Mouse (Mus musculus) lung, embryonic 16.5 days (tissue): ENCODE measurements around the gene Trip11. TPM values are rescaled to one million over a fixed set of nuclear protein-coding genes. Genes with fewer than 3 reads are reported as not detected.

Experiments used
- ATAC-seq: fragments of 200-750 bp; cut with Nextera tagmentation; 2 replicates; pipeline ENCODE4 v1.8.0; 2017; ENCODE audit warnings: low read depth, mild to moderate bottlenecking, moderate library complexity
- H3K27ac ChIP-seq: fragments of 300-500 bp; sonication (generic); 2 replicates; pipeline ENCODE4 v1.5.1; 2014; ENCODE audit warnings: mild to moderate bottlenecking, control low read depth, low read length
- H3K27me3 ChIP-seq: fragments of 300-500 bp; sonication (generic); 2 replicates; pipeline ENCODE4 v1.6.1; 2014; ENCODE audit warnings: low read depth, low read length, mixed read lengths; ENCODE audit not compliant: control insufficient read depth, insufficient read depth
- H3K36me3 ChIP-seq: fragments of 300-500 bp; sonication (generic); 2 replicates; pipeline ENCODE4 v1.6.1; 2014; ENCODE audit warnings: low read length; ENCODE audit not compliant: control insufficient read depth, insufficient read depth
- H3K4me1 ChIP-seq: fragments of 300-500 bp; sonication (generic); replicated peaks from 2 replicates; pipeline ENCODE4 v1.6.1; 2014; ENCODE audit warnings: low read length, mixed read lengths; ENCODE audit not compliant: control insufficient read depth, insufficient read depth
- H3K4me2 ChIP-seq: fragments of 300-500 bp; sonication (generic); 2 replicates; pipeline ENCODE4 v1.6.1; 2014; ENCODE audit warnings: low read depth, low read length, control low read depth
- H3K4me3 ChIP-seq: fragments of 300-500 bp; sonication (generic); 2 replicates; pipeline ENCODE4 v1.5.1; 2014; ENCODE audit warnings: mild to moderate bottlenecking, low read length, control low read depth
- H3K9ac ChIP-seq: fragments of 300-500 bp; sonication (generic); 2 replicates; pipeline ENCODE4 v1.6.1; 2014; ENCODE audit warnings: low read length, control low read depth
- H3K9me3 ChIP-seq: fragments of 300-500 bp; sonication (generic); 2 replicates; pipeline ENCODE4 v1.6.1; 2016; ENCODE audit warnings: low read length; ENCODE audit not compliant: control insufficient read depth
- WGBS: fragments of 180-500 bp; shearing (Covaris S2); extraction: QIAGEN DNeasy Blood & Tissue Kit; methylation state at CpG from one replicate; pipeline ENCODE4 v1.1.7; 2014; 5-methylcytosine and 5-hydroxymethylcytosine counted together
- polyA plus RNA-seq: library from polyadenylated mRNA; unstranded; fragments of >200 nt; fragmentation: Nextera tagmentation; extraction: Ambion mirVana; gene quantifications from 2 replicates; pipeline ENCODE4 v1.2.1, GENCODE M21; 2015

Trip11 gene
- polyA plus RNA-seq, 1 experiment from 2014 or later: 23.4 TPM

DNA sequence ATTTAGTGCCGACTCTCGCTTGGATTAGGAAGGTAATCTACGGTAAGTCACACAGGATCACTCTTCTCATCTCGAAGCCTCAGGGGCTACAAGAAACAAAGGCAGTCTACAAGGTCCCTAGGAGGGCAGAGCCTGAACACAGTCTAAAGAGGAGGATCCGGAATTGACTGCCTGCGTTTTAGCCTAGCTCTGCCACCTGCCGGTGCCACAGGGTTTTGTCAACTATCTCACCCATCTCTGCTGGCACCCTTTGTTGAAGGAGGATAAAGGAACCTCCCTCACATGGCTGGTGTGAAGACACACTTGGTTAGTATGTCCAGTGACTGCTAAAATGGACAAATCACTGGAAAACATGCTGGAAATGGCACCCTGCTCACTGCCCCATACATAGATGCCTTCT lies 24.5 kb upstream of the Trip11 start:
- Histone ChIP-seq H3K9ac (no peak overlapping the region), H3K4me3 (no peak overlapping the region), H3K9me3 (no peaks in the 10 kb centered on the region), H3K36me3 (peaks cover 32% of the 10 kb centered on the region), H3K4me2 (no peak overlapping the region), H3K4me1 (no peaks in the 10 kb centered on the region), H3K27ac (no peak overlapping the region), H3K27me3 (no peaks in the 10 kb centered on the region)
- ATAC-seq: no peak
- WGBS: 88% methylated on average over 7 of the region's 7 CpGs

DNA sequence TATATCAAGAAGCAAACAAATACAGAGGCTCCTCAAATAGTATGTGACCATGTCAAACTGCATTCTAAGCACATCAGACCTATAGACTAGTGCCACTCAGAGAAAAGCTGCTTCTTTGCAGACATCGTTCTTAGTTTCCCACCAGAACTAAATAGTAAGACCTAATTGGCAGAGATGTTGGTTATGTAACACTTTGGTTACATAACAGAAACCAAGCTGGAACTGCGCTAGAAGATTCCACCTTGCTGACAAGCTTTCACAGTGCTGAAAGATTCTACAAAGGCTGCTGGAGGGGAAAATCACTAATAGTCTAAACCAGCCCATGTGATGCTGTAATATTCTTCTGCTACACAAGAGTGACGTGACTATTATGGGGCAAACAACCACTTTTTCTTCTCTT lies 22.2 kb upstream of the Trip11 start:
- Histone ChIP-seq H3K36me3 (peaks cover 27% of the 10 kb centered on the region), H3K4me1 (no peaks in the 10 kb centered on the region), H3K9me3 (no peaks in the 10 kb centered on the region), H3K27ac (no peak overlapping the region), H3K27me3 (no peaks in the 10 kb centered on the region), H3K4me3 (no peak overlapping the region), H3K4me2 (no peak overlapping the region), H3K9ac (no peak overlapping the region)
- WGBS: 93% methylated on average over 3 of the region's 3 CpGs
- no peak for ATAC-seq

DNA sequence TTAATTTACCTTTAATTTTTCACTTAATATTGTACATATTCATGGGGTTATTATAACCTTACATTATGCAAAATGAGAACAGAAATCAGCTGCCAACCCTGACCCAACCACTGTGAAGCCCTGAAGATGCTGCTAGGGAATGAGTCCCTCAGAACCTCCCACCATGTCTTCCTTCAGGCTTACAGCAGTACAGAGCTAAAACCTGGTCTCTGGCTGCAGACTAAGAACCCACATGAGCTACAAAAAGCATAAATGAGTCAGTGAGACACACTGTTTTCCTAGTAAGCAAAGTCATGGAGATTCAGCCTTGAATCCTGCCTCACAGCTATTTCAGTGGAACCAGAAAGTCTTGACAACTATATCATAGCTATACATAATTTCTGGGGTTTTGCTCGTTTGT lies 15.4 kb upstream of the Trip11 start:
- Histone ChIP-seq H3K36me3 (peaks cover 27% of the 10 kb centered on the region), H3K9me3 (no peaks in the 10 kb centered on the region), H3K27ac (no peak overlapping the region), H3K4me1 (no peaks in the 10 kb centered on the region), H3K4me3 (no peak overlapping the region), H3K9ac (no peak overlapping the region), H3K27me3 (no peaks in the 10 kb centered on the region), H3K4me2 (no peak overlapping the region)
- 68% methylated on average over 1 of the region's 1 CpGs for WGBS
- no peak for ATAC-seq

DNA sequence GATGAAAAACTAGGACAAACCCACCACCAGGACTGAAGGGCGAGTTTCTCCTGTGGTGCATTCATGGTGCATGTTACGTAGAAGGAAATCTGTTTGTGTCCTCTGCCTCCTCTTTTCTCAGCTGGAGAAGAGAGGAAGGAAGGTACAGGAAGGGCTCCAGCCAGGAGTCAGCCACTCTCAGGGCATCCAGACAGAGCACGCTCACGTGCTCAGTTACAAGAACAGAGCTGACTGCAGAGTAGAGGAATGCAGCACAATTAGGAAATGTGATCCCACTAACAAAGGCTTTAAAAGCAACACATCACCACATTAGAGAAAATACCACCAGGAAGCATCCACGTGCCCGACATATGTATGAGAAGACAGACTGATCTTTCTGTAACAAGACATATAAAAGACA lies 9.2 kb upstream of the Trip11 start:
- Histone ChIP-seq H3K27ac (no peak overlapping the region), H3K36me3 (peaks cover 16% of the 10 kb centered on the region)
- WGBS: 94% methylated on average over 6 of the region's 6 CpGs

DNA sequence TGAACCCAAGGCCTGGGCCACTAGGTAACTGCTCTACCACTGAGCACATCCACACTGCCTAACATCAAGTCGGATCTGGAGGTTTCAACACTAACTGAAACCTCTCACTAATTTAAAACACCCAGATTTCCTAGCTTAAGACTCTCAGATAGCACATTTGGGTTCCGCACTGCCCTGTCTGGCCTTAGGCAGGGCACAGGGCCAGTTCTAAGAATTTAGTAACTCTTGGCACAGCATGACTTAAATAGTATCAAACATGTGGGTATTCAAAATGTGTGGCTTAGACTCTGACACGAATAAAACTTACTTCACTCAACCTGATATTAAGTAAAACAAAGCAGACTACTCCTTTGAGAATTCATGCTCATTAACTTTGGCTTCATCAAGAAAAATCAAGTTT lies 6.8 kb upstream of the Trip11 start:
- peaks cover 10% of the 10 kb centered on the region for H3K36me3 ChIP-seq
- 85% methylated on average over 3 of the region's 3 CpGs for WGBS

More for the DNA sequence above, 9.2 kb upstream of the Trip11 start:
- Histone ChIP-seq H3K27me3 (no peaks in the 10 kb centered on the region), H3K9me3 (no peaks in the 10 kb centered on the region), H3K4me2 (no peak overlapping the region), H3K9ac (no peak overlapping the region), H3K4me3 (no peak overlapping the region), H3K4me1 (no peaks in the 10 kb centered on the region)
- no peak for ATAC-seq

GRCm38 (mm10) chr12:101917165-101917564 lies 4.1 kb upstream of the Trip11 start:
- no peaks in the 10 kb centered on the region for H3K9me3 ChIP-seq
- no peak overlapping the region for H3K4me2 ChIP-seq
- peaks cover 4% of the 10 kb centered on the region; the same call in 1 of the 2 replicates for H3K4me1 ChIP-seq
- no peak overlapping the region for H3K27ac ChIP-seq
- H3K36me3 ChIP-seq: no peaks in the 10 kb centered on the region
- no peak for ATAC-seq
- H3K4me3 ChIP-seq: no peak overlapping the region
- H3K9ac ChIP-seq: no peak overlapping the region
- H3K27me3 ChIP-seq: no peaks in the 10 kb centered on the region

More for the DNA sequence above, 6.8 kb upstream of the Trip11 start:
- Histone ChIP-seq H3K9ac (no peak overlapping the region), H3K27me3 (no peaks in the 10 kb centered on the region), H3K4me1 (no peaks in the 10 kb centered on the region), H3K4me2 (no peak overlapping the region), H3K9me3 (no peaks in the 10 kb centered on the region), H3K4me3 (no peak overlapping the region), H3K27ac (no peak overlapping the region)
- no peak for ATAC-seq

- Histone ChIP-seq H3K36me3 (peaks cover 8% of the 10 kb centered on the region), H3K27ac (no peak overlapping the region), H3K4me3 (peak overlapping the region; percentile 98), H3K4me2 (peak overlapping the region; percentile 83), H3K4me1 (peaks cover 17% of the 10 kb centered on the region), H3K9me3 (no peaks in the 10 kb centered on the region), H3K27me3 (no peaks in the 10 kb centered on the region), H3K9ac (no peak overlapping the region; the same call in none of the 2 replicates)
- no peak for ATAC-seq
- 86% methylated on average over 3 of the region's 3 CpGs for WGBS
These were observed 1.7 kb downstream of the Trip11 start for GRCm38 (mm10) chr12:101911346-101911745.

GRCm38 (mm10) chr12:101910360-101910759 lies 2.7 kb downstream of the Trip11 start:
- Histone ChIP-seq H3K9ac (no peak overlapping the region), H3K36me3 (peaks cover 8% of the 10 kb centered on the region), H3K4me1 (peaks cover 17% of the 10 kb centered on the region), H3K9me3 (no peaks in the 10 kb centered on the region), H3K4me3 (no peak overlapping the region), H3K27me3 (no peaks in the 10 kb centered on the region), H3K27ac (no peak overlapping the region), H3K4me2 (no peak overlapping the region)
- ATAC-seq: no peak
- 92% methylated on average over 6 of the region's 6 CpGs for WGBS

GRCm38 (mm10) chr12:101905817-101906216 lies 7.2 kb downstream of the Trip11 start:
- Histone ChIP-seq H3K9me3 (no peaks in the 10 kb centered on the region), H3K27me3 (no peaks in the 10 kb centered on the region), H3K4me1 (no peaks in the 10 kb centered on the region), H3K27ac (no peak overlapping the region), H3K36me3 (peaks cover 8% of the 10 kb centered on the region), H3K4me3 (no peak overlapping the region), H3K4me2 (no peak overlapping the region), H3K9ac (no peak overlapping the region)
- no peak for ATAC-seq
- WGBS: 88% methylated on average over 12 of the region's 12 CpGs

GRCm38 (mm10) chr12:101904906-101905305 lies 8.2 kb downstream of the Trip11 start:
- Histone ChIP-seq H3K4me3 (no peak overlapping the region), H3K4me2 (no peak overlapping the region), H3K27ac (no peak overlapping the region), H3K27me3 (no peaks in the 10 kb centered on the region), H3K9me3 (no peaks in the 10 kb centered on the region), H3K4me1 (no peaks in the 10 kb centered on the region), H3K9ac (no peak overlapping the region), H3K36me3 (peaks cover 8% of the 10 kb centered on the region)
- ATAC-seq: no peak
- WGBS: 85% methylated on average over 4 of the region's 4 CpGs
